Mouse (Mus musculus) CH12.LX (cell line): ENCODE measurements at regions not wholly inside any gene's neighbourhood (a gene's known extent, or its start where the extent isn't known, plus 50 kb on each side); places are given as distances from the start of the nearest gene placed in this dataset.

Experiments used
- HCFC1 ChIP-seq: IDR thresholded peaks from 2 replicates; pipeline ENCODE4 v1.6.1; 2012; ENCODE audit warnings: low read depth, mild to moderate bottlenecking, inconsistent platforms, low read length, improper control_type of control experiment
- POLR2A ChIP-seq: IDR thresholded peaks from 2 replicates; pipeline ENCODE4 v1.6.1; 2011; ENCODE audit warnings: low read depth, mild to moderate bottlenecking, improper control_type of control experiment, low read length

DNA sequence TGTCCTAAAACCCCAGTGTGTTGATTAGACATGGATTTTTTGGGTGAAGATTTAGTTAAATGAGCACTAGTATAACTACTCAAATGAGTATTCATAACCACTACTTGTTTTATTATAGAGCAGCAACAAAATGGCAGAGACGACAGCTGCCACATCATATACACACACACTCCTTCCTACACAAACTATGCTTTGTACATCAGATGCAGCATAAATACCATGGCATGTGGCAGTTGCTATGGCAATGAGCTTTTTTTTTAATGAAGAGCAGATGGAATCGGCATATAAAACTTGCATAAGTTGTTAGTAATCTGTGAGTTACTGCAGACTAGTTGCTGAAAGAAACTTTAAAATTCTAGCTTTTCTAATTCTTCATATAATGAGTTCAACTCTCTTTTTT lies 725.3 kb downstream of the Cetn3 start:
- TF ChIP-seq HCFC1 = no peak
- no peak for TF ChIP-seq POLR2A
